Mouse (Mus musculus) cerebellum, adult 2 months (tissue): Measurements from ENCODE around the gene Tmem136. TPM values are rescaled to one million over a fixed set of nuclear protein-coding genes. Genes with fewer than 3 reads are reported as not detected.
A peak's percentile ranks its signal among the peaks of the same experiment; 100 is the strongest.

Source experiments
- DNase-seq, 2 experiments: peaks; one replicate each; pipeline ENCODE4 v3.0.0; 2021
- H3K27ac ChIP-seq: fragments of 200-500 bp; 2 replicates; pipeline ENCODE4 v1.5.1; 2012; ENCODE audit warnings: low read length, control low read depth, inconsistent platforms; ENCODE audit not compliant: insufficient read depth
- H3K27me3 ChIP-seq: fragments of 200-500 bp; 2 replicates; pipeline ENCODE4 v1.6.1; 2012; ENCODE audit warnings: inconsistent platforms, mild to moderate bottlenecking, low read length, moderate library complexity; ENCODE audit not compliant: control insufficient read depth, insufficient read depth
- H3K4me1 ChIP-seq: fragments of 200-500 bp; 2 replicates; pipeline ENCODE4 v1.6.1; 2011; ENCODE audit warnings: low read length; ENCODE audit not compliant: control insufficient read depth, insufficient read depth
- H3K4me3 ChIP-seq: fragments of 200-500 bp; replicated peaks from 2 replicates; pipeline ENCODE3; 2011; ENCODE audit warnings: mild to moderate bottlenecking, low read depth, low read length, control low read depth; ENCODE audit not compliant: insufficient read depth
- CTCF ChIP-seq: fragments of 200-500 bp; IDR thresholded peaks from 2 replicates; pipeline ENCODE4 v1.5.1; 2011; ENCODE audit warnings: low read depth, mild to moderate bottlenecking, control low read depth, low read length, moderate library complexity, borderline replicate concordance; ENCODE audit not compliant: insufficient read depth
- POLR2A ChIP-seq: fragments of 200-500 bp; IDR thresholded peaks from 2 replicates; pipeline ENCODE4 v1.6.1; 2011; ENCODE audit warnings: low read length, control low read depth, borderline replicate concordance; ENCODE audit not compliant: insufficient read depth
- WGBS: fragments of 180-500 bp; shearing (Covaris S2); methylation state at CpG from one replicate; pipeline ENCODE4 v1.1.7; 2018; 5-methylcytosine and 5-hydroxymethylcytosine counted together
- polyA plus RNA-seq: library from polyadenylated mRNA; depleted of rRNA; stranded (reverse); fragments of >200 nt; gene quantifications from 2 replicates; pipeline ENCODE4 v1.2.3, GENCODE M21; 2012

Gene Tmem136
- polyA plus RNA-seq, 1 experiment, result 17.4 TPM

DNA sequence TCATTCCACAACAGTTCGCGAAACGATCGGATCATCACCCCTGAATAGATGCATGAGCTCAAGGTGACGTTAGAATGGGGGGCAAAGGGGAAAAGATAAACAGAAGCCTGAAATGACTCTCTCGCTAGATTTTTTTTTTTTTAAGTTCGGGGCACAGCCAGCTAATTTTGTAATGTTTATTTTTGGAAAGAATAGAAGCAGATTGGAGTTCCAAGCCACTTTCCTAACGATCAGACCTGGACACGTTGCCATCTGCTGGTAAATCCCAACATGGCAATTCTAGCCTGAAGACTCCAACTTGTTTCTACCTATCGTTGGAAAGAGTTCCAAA is 9.2 kb downstream of the Tmem136 start, which contains the start of gene Arhgef12:
Gene Arhgef12 (minus strand): TSS at position 53 of the 331 bp plus-strand sequence.
- peak within 1 kb of the TSS; percentile 58 for H3K27ac ChIP-seq
- WGBS, result 1% methylated on average over 10 of the region's 10 CpGs
- H3K4me1 ChIP-seq, result no peaks in the 10 kb centered on the region; the same call in 1 of the 2 replicates
- no peaks in the 10 kb centered on the region for H3K27me3 ChIP-seq
- DNase-seq, result peak; percentile 69 to 83
- TF ChIP-seq CTCF, result peak; percentile 57; the same call in 1 of the 2 replicates
- TF ChIP-seq POLR2A, result no peak
- H3K4me3 ChIP-seq, result peak within 1 kb of the TSS; percentile 95

DNA sequence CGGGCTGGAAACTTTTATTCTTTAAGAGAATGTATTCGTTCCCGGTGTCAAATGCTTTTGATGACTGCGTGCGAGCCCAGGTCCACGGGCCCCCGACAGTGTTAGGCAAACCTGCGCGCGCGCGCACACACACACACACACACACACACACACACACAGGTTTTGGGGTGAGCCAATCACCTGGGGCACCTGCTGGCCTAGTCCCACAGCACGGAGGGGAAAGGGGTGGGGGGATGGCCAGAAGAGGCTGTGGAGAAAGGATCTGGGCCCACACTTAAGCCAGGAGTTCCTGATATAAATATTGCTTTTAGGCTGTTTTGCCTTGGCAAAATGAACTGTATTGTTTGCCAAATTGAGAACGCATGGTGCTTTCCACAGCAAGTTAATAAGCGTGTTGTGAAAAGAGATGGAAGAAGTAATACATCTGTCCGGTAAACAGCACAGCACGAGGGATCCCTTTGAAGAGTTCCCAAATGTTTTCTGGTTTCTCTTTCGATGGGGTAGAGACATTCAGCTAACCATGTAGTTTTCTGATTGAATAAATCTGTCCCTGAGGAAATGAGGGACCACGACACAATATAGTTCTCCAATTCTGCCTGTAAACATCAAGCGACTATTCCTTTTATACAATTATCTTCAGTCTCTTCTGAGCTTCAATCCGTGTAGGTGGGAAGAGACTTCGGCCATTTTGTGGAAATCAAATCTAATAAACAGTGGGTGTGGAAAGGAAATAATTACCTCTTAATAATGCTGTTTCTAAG is 9.8 kb downstream of the Tmem136 start:
- DNase-seq, result peak in 1 of 2 experiments; percentile 67
- no peaks in the 10 kb centered on the region; the same call in 1 of the 2 replicates for H3K4me1 ChIP-seq
- peak overlapping the region; percentile 95 for H3K4me3 ChIP-seq
- peak overlapping the region; percentile 58 for H3K27ac ChIP-seq
- H3K27me3 ChIP-seq, result no peaks in the 10 kb centered on the region
- WGBS, result 2% methylated on average over 22 of the region's 22 CpGs
- TF ChIP-seq CTCF (no peak), POLR2A (no peak)

- H3K27ac ChIP-seq, result peak overlapping the region; percentile 58
- H3K27me3 ChIP-seq, result no peaks in the 10 kb centered on the region
- peak overlapping the region; percentile 95 for H3K4me3 ChIP-seq
- TF ChIP-seq CTCF (no peak), POLR2A (peak; percentile 48; the same call in 1 of the 2 replicates)
- peak; percentile 92 to 94 for DNase-seq
- H3K4me1 ChIP-seq, result no peaks in the 10 kb centered on the region; the same call in 1 of the 2 replicates
- WGBS, result under 1% methylated on average over 59 of the region's 91 CpGs
Measured at GRCm38 (mm10) chr9:43105664-43106361, 10.6 kb downstream of the Tmem136 start.

- Histone ChIP-seq H3K27me3 (no peaks in the 10 kb centered on the region; the same call in 1 of the 2 replicates), H3K4me3 (peak overlapping the region; percentile 95), H3K4me1 (no peaks in the 10 kb centered on the region; the same call in 1 of the 2 replicates), H3K27ac (peak overlapping the region; percentile 58)
- peak; percentile 67 to 70 for DNase-seq
- under 1% methylated on average over 40 of the region's 40 CpGs for WGBS
- TF ChIP-seq CTCF (no peak), POLR2A (no peak)
Measured at GRCm38 (mm10) chr9:43104873-43105663, 11.3 kb downstream of the Tmem136 start.

GRCm38 (mm10) chr9:43104526-43104872 is 11.9 kb downstream of the Tmem136 start:
- no peaks in the 10 kb centered on the region; the same call in 1 of the 2 replicates for H3K4me1 ChIP-seq
- H3K27me3 ChIP-seq, result no peaks in the 10 kb centered on the region; the same call in 1 of the 2 replicates
- peak overlapping the region; percentile 95 for H3K4me3 ChIP-seq
- TF ChIP-seq POLR2A, result no peak
- no peak for TF ChIP-seq CTCF
- no peak for DNase-seq
- H3K27ac ChIP-seq, result peak overlapping the region; percentile 58; the same call in 1 of the 2 replicates
- WGBS, result 0% methylated on average over 4 of the region's 4 CpGs

- no peak overlapping the region for H3K27ac ChIP-seq
- H3K27me3 ChIP-seq, result no peaks in the 10 kb centered on the region; the same call in 1 of the 2 replicates
- no peak for DNase-seq
- H3K4me1 ChIP-seq, result no peaks in the 10 kb centered on the region; the same call in 1 of the 2 replicates
- peak overlapping the region; percentile 50 for H3K4me3 ChIP-seq
- no peak for TF ChIP-seq POLR2A
- no peak for TF ChIP-seq CTCF
- 14% methylated on average over 4 of the region's 4 CpGs for WGBS
Measured at GRCm38 (mm10) chr9:43103675-43104299, 12.6 kb downstream of the Tmem136 start.

GRCm38 (mm10) chr9:43102931-43103330 is 13.4 kb downstream of the Tmem136 start:
- no peak for TF ChIP-seq POLR2A
- no peak for TF ChIP-seq CTCF
- no peaks in the 10 kb centered on the region; the same call in 1 of the 2 replicates for H3K27me3 ChIP-seq
- no peak overlapping the region for H3K27ac ChIP-seq
- 86% methylated on average over 2 of the region's 2 CpGs for WGBS
- no peak for DNase-seq
- H3K4me1 ChIP-seq, result no peaks in the 10 kb centered on the region; the same call in 1 of the 2 replicates
- H3K4me3 ChIP-seq, result peak overlapping the region; percentile 50
